Mouse (Mus musculus) left cerebral cortex, postnatal 36 days (tissue): Measurements from ENCODE around the gene Rftn1. TPM values are rescaled to one million over a fixed set of nuclear protein-coding genes. Genes with fewer than 3 reads are reported as not detected.
A peak's percentile ranks its signal among the peaks of the same experiment; 100 is the strongest.
"Not testable (repeated sequence)": the region's sequence is repeated elsewhere in the genome, so short reads cannot be mapped to it uniquely, and the experiment has no call there.

Experiments
- DNase-seq, 2 experiments: peaks; one replicate each; pipeline ENCODE4 v3.0.0; 2021 to 2022; ENCODE audit warnings: low spot score in 2 of 2, mixed read lengths in 1 of 2
- intact Hi-C: fragments of 180-260 bp; cut with DNase I; formaldehyde crosslinking; loops from one replicate; pipeline ENCODE4 v1.15.1; 2025
- total RNA-seq, 2 experiments: library from RNA; stranded (reverse); gene quantifications; 2 replicates each; pipeline ENCODE4 v1.2.3; 2021

Gene Rftn1
- total RNA-seq = 1 to 10 TPM; 7.4 to 8.5 TPM

- peak in 1 of 2 experiments; percentile 28 for DNase-seq
- intact Hi-C loops = loop anchor here (5.0 kb wide), 2 partner anchors 223 to 238 kb away; no protein-coding TSS in a partner anchor
These were observed at the start of gene Rftn1 for GRCm38 (mm10) chr17:50190131-50191015. TSS of gene Rftn1 (minus strand) at chr17:50190674.

GRCm38 (mm10) chr17:50237818-50238610, 47.5 kb upstream of the Rftn1 start:
- DNase-seq = no peak
- intact Hi-C loops = loop anchor here (2.0 to 5.0 kb wide), 3 partner anchors 269 to 301 kb away; no protein-coding TSS in a partner anchor

GRCm38 (mm10) chr17:50237436-50237709, 46.9 kb upstream of the Rftn1 start:
- intact Hi-C loops = loop anchor here (2.0 to 5.0 kb wide), 3 partner anchors 269 to 300 kb away; no protein-coding TSS in a partner anchor
- DNase-seq = peak; percentile 71 to 85

GRCm38 (mm10) chr17:50236702-50237435, 46.4 kb upstream of the Rftn1 start:
- intact Hi-C loops = loop anchor here (2.0 to 5.0 kb wide), 3 partner anchors 268 to 300 kb away; no protein-coding TSS in a partner anchor
- DNase-seq = no peak

GRCm38 (mm10) chr17:50235943-50236701, 45.6 kb upstream of the Rftn1 start:
- DNase-seq = no peak
- intact Hi-C loops = loop anchor here (2.0 to 5.0 kb wide), 3 partner anchors 267 to 299 kb away; no protein-coding TSS in a partner anchor

- no peak for DNase-seq
- intact Hi-C loops = no loop called here
These were observed 43.5 kb upstream of the Rftn1 start for GRCm38 (mm10) chr17:50233956-50234355.

GRCm38 (mm10) chr17:50232821-50233220, 42.3 kb upstream of the Rftn1 start:
- intact Hi-C loops = no loop called here
- DNase-seq = no peak

- DNase-seq = no peak
- intact Hi-C loops = no loop called here
These were observed 40.7 kb upstream of the Rftn1 start for GRCm38 (mm10) chr17:50231206-50231605.

- intact Hi-C loops = no loop called here
- no peak for DNase-seq
These were observed 39.1 kb upstream of the Rftn1 start for GRCm38 (mm10) chr17:50229534-50229933.

GRCm38 (mm10) chr17:50227366-50227765, 36.9 kb upstream of the Rftn1 start:
- intact Hi-C loops = no loop called here
- DNase-seq = no peak

- intact Hi-C loops = no loop called here
- no peak for DNase-seq
These were observed 34.2 kb upstream of the Rftn1 start for GRCm38 (mm10) chr17:50224718-50225117.

- DNase-seq = no peak
- intact Hi-C loops = no loop called here
These were observed 27.5 kb upstream of the Rftn1 start for GRCm38 (mm10) chr17:50217978-50218377.

- intact Hi-C loops = no loop called here
- no peak for DNase-seq
These were observed 24.6 kb upstream of the Rftn1 start for GRCm38 (mm10) chr17:50215104-50215503.

GRCm38 (mm10) chr17:50213117-50213516, 22.6 kb upstream of the Rftn1 start:
- intact Hi-C loops = no loop called here
- no peak for DNase-seq

GRCm38 (mm10) chr17:50211816-50212215, 21.3 kb upstream of the Rftn1 start:
- DNase-seq = no peak
- intact Hi-C loops = no loop called here

- intact Hi-C loops = no loop called here
- no peak for DNase-seq
These were observed 19.4 kb upstream of the Rftn1 start for GRCm38 (mm10) chr17:50209831-50210230.

- intact Hi-C loops = no loop called here
These were observed 17.9 kb upstream of the Rftn1 start for GRCm38 (mm10) chr17:50208137-50209045.

GRCm38 (mm10) chr17:50206262-50206661, 15.8 kb upstream of the Rftn1 start:
- intact Hi-C loops, DNase-seq: not testable (repeated sequence)

More at GRCm38 (mm10) chr17:50208137-50209045, 17.9 kb upstream of the Rftn1 start:
- DNase-seq = no peak
